Comparison of ENCODE assay signal across 11 mouse cellular contexts in genomic region chr12:94105582-94106162, GRCm38 (mm10).
"Had no signal": no experiment of that assay in that cellular context is flagged by ENCODE, and none has a peak within 500 bp of the region (broad histone marks: within the 10 kb centered on the region; RNA-seq: fewer than 3 reads in every experiment).

No protein-coding gene starts in this region.

- H3K9ac ChIP-seq: kidney, embryonic 15.5 days; limb, embryonic 12.5 days; liver, embryonic 13.5 days; liver, postnatal 0 days; lung, embryonic 15.5 days; midbrain, embryonic 13.5 days had no signal

- H3K27ac ChIP-seq: kidney, embryonic 15.5 days; limb, embryonic 12.5 days; liver, embryonic 13.5 days; lung, embryonic 15.5 days; midbrain, embryonic 13.5 days had no signal

- H3K27me3 ChIP-seq: kidney, embryonic 15.5 days; limb, embryonic 12.5 days; liver, embryonic 13.5 days; lung, embryonic 15.5 days; midbrain, embryonic 13.5 days had no signal

- ATAC-seq: intestine, embryonic 16.5 days; liver, postnatal 0 days; midbrain, embryonic 13.5 days had no signal

- H3K4me3 ChIP-seq: kidney, embryonic 15.5 days; limb, embryonic 12.5 days; liver, embryonic 13.5 days; lung, embryonic 15.5 days; midbrain, embryonic 13.5 days had no signal

- H3K4me2 ChIP-seq: kidney, embryonic 15.5 days; limb, embryonic 12.5 days; liver, embryonic 13.5 days; lung, embryonic 15.5 days; midbrain, embryonic 13.5 days had no signal

- DNase-seq: kidney, adult 2 months; kidney, postnatal 25 days; liver; liver, embryonic 13.5 days; liver, postnatal 0 days; thymus, postnatal 36 days had no signal

- H3K9me3 ChIP-seq: kidney, embryonic 15.5 days; limb, embryonic 12.5 days; liver, embryonic 13.5 days; lung, embryonic 15.5 days; midbrain, embryonic 13.5 days had no signal

- H3K4me1 ChIP-seq: kidney, embryonic 15.5 days; limb, embryonic 12.5 days; liver, embryonic 13.5 days; lung, embryonic 15.5 days; midbrain, embryonic 13.5 days had no signal

- H3K36me3 ChIP-seq: kidney, embryonic 15.5 days; limb, embryonic 12.5 days; liver, embryonic 13.5 days; lung, embryonic 15.5 days; midbrain, embryonic 13.5 days had no signal
